Mouse (Mus musculus): ENCODE results near the gene Tmem139.

The Tmem139 gene

GRCm38 (mm10) chr6:42282865-42283528 lies 21.2 kb downstream of the Tmem139 start:
- 82% methylated on average over 5 of the region's 5 CpGs for WGBS

- WGBS: 73% methylated on average over 5 of the region's 5 CpGs
These were observed 24.7 kb downstream of the Tmem139 start, which contains the start of gene Clcn1 for GRCm38 (mm10) chr6:42286448-42286847. Clcn1 (plus strand) TSS chr6:42286685.

- WGBS: 83% methylated on average over 6 of the region's 6 CpGs
These were observed 31.6 kb downstream of the Tmem139 start for GRCm38 (mm10) chr6:42293327-42293726.

GRCm38 (mm10) chr6:42295549-42296094 lies 33.9 kb downstream of the Tmem139 start:
- WGBS: 76% methylated on average over 3 of the region's 3 CpGs

GRCm38 (mm10) chr6:42299362-42299761 lies 37.6 kb downstream of the Tmem139 start:
- 81% methylated on average over 5 of the region's 5 CpGs for WGBS

- 68% methylated on average over 8 of the region's 8 CpGs for WGBS
These were observed 48.1 kb downstream of the Tmem139 start for GRCm38 (mm10) chr6:42309816-42310378.

GRCm38 (mm10) chr6:42310427-42311053 lies 48.8 kb downstream of the Tmem139 start:
- 93% methylated on average over 2 of the region's 2 CpGs for WGBS

All from cerebral cortex, adult 2 months (tissue).